Mouse (Mus musculus): ENCODE measurements around the gene Cnot4.

Cnot4 gene

GRCm38 (mm10) chr6:34980661-34981060 is 152.9 kb downstream of the Cnot4 start:
- in situ Hi-C loops (cut with MboI; ENCODE audit: low pct_unique_long_range_greater_than_20kb in 1 of 2, low sequenced_read_pairs in 2 of 2, unreplicated experiment in 1 of 2), result no loop called here

- in situ Hi-C loops (cut with MboI; ENCODE audit: low pct_unique_long_range_greater_than_20kb in 1 of 2, low sequenced_read_pairs in 2 of 2, unreplicated experiment in 1 of 2), result no loop called here
These were observed 154.2 kb downstream of the Cnot4 start for GRCm38 (mm10) chr6:34979291-34979690.

Data from mouse embryonic stem cell (cell line).